Mouse (Mus musculus) liver, embryonic 11.5 days (tissue): ENCODE data around the gene Alox12b. TPM values are rescaled to one million over a fixed set of nuclear protein-coding genes. Genes with fewer than 3 reads are reported as not detected.

Experiments
- ATAC-seq: fragments of 200-750 bp; cut with Nextera tagmentation; replicated peaks from 2 replicates; pipeline ENCODE4 v1.8.0; 2017; ENCODE audit warnings: moderate number of reproducible peaks, mild to moderate bottlenecking, moderate TSS enrichment, moderate library complexity; ENCODE audit not compliant: low FRiP score
- DNase-seq: peaks from one replicate; pipeline ENCODE4 v3.0.0-alpha.2; 2017; ENCODE audit warnings: low spot score
- H3K27ac ChIP-seq: fragments of 300-500 bp; sonication (generic); 2 replicates; pipeline ENCODE4 v1.5.1; 2014; ENCODE audit warnings: mild to moderate bottlenecking, low read depth, low read length, control low read depth
- H3K27me3 ChIP-seq: fragments of 300-500 bp; sonication (generic); replicated peaks from 2 replicates; pipeline ENCODE4 v1.6.1; 2014; ENCODE audit warnings: low read length, mixed read lengths; ENCODE audit not compliant: control insufficient read depth, insufficient read depth
- H3K36me3 ChIP-seq: fragments of 300-500 bp; sonication (generic); 2 replicates; pipeline ENCODE4 v1.6.1; 2014; ENCODE audit warnings: mild to moderate bottlenecking, low read length, moderate library complexity, mixed read lengths; ENCODE audit not compliant: control insufficient read depth, insufficient read depth
- H3K4me1 ChIP-seq: fragments of 300-500 bp; sonication (generic); replicated peaks from 2 replicates; pipeline ENCODE4 v1.6.1; 2014; ENCODE audit warnings: low read length, mixed read lengths; ENCODE audit not compliant: control insufficient read depth, insufficient read depth
- H3K4me2 ChIP-seq: fragments of 300-500 bp; sonication (generic); 2 replicates; pipeline ENCODE4 v1.6.1; 2014; ENCODE audit warnings: mild to moderate bottlenecking, control low read depth, moderate library complexity
- H3K4me3 ChIP-seq: fragments of 300-500 bp; sonication (generic); 2 replicates; pipeline ENCODE4 v1.5.1; 2014; ENCODE audit warnings: low read depth, low read length, control low read depth
- H3K9ac ChIP-seq: fragments of 300-500 bp; sonication (generic); 2 replicates; pipeline ENCODE4 v1.6.1; 2014; ENCODE audit warnings: low read depth, low read length, control low read depth
- H3K9me3 ChIP-seq: fragments of 300-500 bp; sonication (generic); 2 replicates; pipeline ENCODE4 v1.6.1; 2016; ENCODE audit warnings: low read length, inconsistent platforms, mixed read lengths; ENCODE audit not compliant: control insufficient read depth
- WGBS: fragments of 180-500 bp; shearing (Covaris S2); extraction: QIAGEN DNeasy Blood & Tissue Kit; methylation state at CpG from one replicate; pipeline ENCODE4 v1.1.7; 2014; 5-methylcytosine and 5-hydroxymethylcytosine counted together
- polyA plus RNA-seq: library from polyadenylated mRNA; unstranded; fragments of >200 nt; fragmentation: Nextera tagmentation; extraction: Ambion mirVana; gene quantifications from 2 replicates; pipeline ENCODE4 v1.2.1, GENCODE M21; 2014

The Alox12b gene
- polyA plus RNA-seq, result not detected in 2 replicates

DNA sequence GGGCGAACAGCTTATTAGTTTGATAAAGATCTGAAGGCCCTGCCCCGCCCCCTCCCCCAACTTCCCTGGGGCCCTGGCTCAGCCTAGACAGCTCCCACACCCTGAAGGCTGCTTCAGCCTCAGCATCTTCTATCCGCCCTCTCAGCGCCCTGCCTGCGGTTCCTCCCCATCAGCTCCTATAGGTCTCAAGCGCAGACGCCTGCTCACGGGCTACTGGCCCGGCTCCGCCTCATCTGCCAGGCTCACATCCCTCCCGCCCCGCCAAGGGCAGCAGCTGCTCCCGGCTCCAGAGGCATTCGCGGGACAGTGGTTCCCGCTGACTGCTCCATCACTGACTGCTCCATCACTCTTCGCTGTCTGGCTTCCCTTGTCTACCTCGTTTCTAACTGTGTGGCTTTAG is at the start of gene Alox12b:
Gene Alox12b, plus strand, starts transcription at position 190 of the 400 bp plus-strand sequence.
- DNase-seq (no peak), ATAC-seq (no peak)
- Histone ChIP-seq H3K4me3 (no peak within 1 kb of the TSS), H3K9me3 (no peaks in the 10 kb centered on the region), H3K4me2 (peak within 1 kb of the TSS; percentile 21), H3K27me3 (peaks cover 46% of the 10 kb centered on the region), H3K36me3 (no peaks in the 10 kb centered on the region), H3K4me1 (no peaks in the 10 kb centered on the region), H3K9ac (no peak within 1 kb of the TSS), H3K27ac (no peak within 1 kb of the TSS)
- WGBS, result 5% methylated on average over 18 of the region's 18 CpGs

DNA sequence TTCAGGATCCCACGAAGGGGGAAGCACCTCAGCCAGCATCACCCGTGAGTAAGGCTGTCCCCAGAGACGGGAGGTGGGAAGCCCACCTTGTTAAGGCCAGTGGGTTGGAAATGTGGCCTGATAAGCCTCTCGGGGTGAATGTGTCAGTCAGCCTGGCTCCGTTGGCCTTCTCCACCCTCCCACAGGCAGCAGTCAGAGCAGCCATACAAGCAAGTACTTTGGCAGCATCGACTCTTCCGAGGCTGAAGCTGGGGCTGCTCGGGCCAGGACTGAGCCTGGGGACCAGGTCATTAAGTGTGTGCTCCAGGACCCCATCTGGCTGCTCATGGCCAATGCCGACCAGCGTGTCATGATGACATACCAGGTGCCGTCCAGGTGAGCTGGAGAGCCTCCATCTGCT is 49.1 kb upstream of the Alox12b start:
- no peaks in the 10 kb centered on the region for H3K27me3 ChIP-seq
- peaks cover 30% of the 10 kb centered on the region for H3K36me3 ChIP-seq
- DNase-seq, result no peak
- WGBS, result 83% methylated on average over 11 of the region's 11 CpGs
- no peak overlapping the region for H3K27ac ChIP-seq
- no peak overlapping the region for H3K9ac ChIP-seq
- 0 out of 2 replicates have a peak overlapping the region, but pooled peaks have one; percentile 11 for H3K4me3 ChIP-seq
- ATAC-seq, result no peak
- no peaks in the 10 kb centered on the region for H3K9me3 ChIP-seq
- H3K4me1 ChIP-seq, result peaks cover 14% of the 10 kb centered on the region
- no peak overlapping the region for H3K4me2 ChIP-seq

DNA sequence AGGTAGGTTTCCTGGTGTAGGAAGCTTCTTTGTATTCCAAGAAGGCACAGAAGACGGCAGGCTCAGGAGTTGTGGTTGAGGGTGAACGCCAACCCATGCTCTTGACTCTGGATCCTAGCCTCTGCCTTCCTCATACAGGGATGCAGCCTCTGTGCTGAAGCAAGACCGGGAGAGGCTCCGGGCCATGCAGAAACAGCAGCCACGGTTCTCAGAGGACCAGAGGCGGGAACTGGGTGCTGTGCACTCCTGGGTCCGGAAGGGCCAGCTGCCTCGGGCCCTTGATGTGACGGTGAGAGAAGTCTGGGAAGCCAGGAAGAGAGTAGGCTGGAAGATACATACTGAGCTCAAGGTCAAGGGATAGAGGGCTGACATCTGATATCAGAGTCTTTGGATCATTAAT is 48.6 kb upstream of the Alox12b start:
- Histone ChIP-seq H3K4me2 (no peak overlapping the region), H3K4me3 (no peak overlapping the region), H3K36me3 (peaks cover 30% of the 10 kb centered on the region), H3K9ac (no peak overlapping the region), H3K27ac (no peak overlapping the region), H3K9me3 (no peaks in the 10 kb centered on the region), H3K4me1 (peaks cover 14% of the 10 kb centered on the region), H3K27me3 (no peaks in the 10 kb centered on the region)
- 94% methylated on average over 9 of the region's 9 CpGs for WGBS
- no peak for ATAC-seq
- DNase-seq, result no peak

DNA sequence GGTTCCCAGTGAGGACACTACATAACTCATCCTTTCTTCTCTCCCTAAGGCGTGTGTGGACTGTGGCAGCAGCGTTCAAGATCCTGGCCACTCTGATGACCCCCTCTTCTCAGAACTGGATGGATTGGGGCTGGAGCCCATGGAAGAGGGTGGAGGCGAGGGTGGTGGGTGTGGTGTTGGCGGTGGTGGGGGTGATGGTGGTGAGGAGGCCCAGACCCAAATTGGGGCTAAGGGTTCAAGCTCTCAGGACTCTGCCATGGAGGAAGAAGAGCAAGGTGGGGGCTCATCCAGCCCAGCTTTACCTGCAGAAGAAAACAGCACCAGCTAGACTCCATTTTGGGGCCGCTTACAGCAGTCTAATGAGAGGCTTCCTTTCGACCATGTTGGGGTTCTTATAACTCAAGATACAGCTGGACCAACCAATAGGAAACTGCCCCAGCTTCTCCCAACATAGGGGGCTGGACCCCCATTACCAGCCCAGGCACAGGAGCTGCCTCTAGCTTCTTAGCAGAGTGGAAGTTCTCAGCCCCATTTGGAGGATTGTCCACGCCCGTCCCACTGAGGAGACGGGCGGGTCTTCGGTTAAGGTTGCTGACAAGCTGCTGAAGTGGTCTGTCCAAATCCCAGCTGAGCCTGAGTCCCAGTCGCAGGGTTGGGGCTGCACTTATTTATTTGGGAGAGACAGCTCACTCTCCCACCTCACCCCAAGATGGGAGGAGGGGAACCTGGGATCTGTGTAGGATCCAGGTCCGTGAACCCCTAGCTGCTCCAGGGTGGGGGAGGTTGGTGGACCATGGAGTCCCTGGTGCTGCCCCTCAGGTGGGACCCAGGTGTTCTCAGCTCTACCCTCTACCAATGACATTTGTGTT is 47.5 kb upstream of the Alox12b start:
- Histone ChIP-seq H3K4me1 (peaks cover 14% of the 10 kb centered on the region), H3K4me3 (peak overlapping the region; percentile 61), H3K36me3 (peaks cover 26% of the 10 kb centered on the region), H3K27me3 (no peaks in the 10 kb centered on the region), H3K4me2 (peak overlapping the region; percentile 82), H3K9me3 (no peaks in the 10 kb centered on the region), H3K27ac (no peak overlapping the region), H3K9ac (no peak overlapping the region)
- WGBS, result 81% methylated on average over 13 of the region's 13 CpGs
- ATAC-seq (no peak), DNase-seq (no peak)

DNA sequence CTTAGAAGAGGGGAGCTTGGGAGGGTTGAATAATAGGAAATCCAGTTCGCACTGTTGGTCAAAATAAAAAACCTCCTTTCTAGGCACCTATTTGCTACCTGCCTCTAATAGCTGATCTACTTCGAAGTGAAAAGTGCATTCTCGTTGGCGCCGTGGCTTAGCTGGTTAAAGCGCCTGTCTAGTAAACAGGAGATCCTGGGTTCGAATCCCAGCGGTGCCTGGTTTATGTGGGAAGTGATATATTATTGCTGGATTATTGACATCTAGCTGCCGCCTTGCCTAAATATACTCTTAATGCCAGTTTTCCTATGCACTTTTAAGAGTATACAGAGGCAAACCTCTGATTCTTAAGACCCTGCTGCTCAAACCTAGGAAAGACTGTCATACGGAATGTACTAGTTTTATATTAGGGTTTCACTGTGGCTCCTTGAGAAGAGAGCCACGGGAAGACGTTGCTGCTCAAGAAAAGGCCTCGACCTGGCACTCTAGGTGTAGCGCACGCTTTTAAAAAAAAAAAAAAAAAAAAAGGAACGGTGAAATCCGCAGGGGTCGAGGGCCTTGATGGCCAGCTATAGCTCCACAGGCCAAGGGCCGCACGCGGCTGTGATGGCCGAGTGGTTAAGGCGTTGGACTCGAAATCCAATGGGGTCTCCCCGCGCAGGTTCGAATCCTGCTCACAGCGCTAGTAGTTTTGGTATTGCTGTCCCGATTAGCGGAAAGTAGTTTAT is 46.3 kb upstream of the Alox12b start:
- H3K27ac ChIP-seq, result peak overlapping the region; percentile 43
- H3K9me3 ChIP-seq, result no peaks in the 10 kb centered on the region
- H3K4me1 ChIP-seq, result peaks cover 14% of the 10 kb centered on the region
- under 1% methylated on average over 30 of the region's 30 CpGs for WGBS
- ATAC-seq (peak; percentile 78), DNase-seq (peak; percentile 98)
- H3K27me3 ChIP-seq, result no peaks in the 10 kb centered on the region
- H3K4me2 ChIP-seq, result peak overlapping the region; percentile 82
- H3K4me3 ChIP-seq, result peak overlapping the region; percentile 61
- peaks cover 22% of the 10 kb centered on the region for H3K36me3 ChIP-seq
- H3K9ac ChIP-seq, result peak overlapping the region; percentile 62

DNA sequence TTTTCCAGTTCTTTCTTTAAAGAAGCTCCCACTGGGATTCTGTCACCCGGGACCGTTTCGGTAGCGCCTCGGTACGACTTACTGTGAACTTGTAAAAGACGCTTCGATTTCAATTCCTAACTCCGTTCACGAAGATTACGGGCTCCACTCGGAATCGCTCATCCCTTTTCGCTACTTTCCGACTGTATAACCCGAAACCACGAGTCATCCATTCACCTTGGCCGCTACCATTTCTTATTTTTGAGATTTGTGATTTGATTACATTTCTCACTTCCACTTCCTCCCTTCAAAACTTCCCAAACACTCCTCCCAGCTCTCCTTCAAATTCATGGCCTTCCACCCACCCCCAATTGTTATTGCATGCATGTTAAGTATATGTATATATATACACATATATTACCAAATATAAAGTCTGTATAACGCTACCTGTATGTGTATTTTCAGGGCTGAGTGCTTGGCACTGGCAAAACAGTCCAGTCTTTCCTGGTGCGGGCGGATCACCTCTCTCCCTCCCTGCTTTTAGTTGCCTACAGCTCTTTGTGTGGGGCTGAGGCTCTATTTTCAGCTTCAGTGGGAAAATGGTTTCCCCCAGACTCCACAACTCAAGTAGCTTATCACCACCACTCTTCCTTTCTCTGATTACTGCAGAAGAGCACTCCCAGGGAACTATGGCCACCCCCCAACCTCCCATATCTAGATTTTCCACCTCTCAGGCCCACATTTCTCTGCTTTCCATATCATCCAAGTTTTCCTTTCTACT is 45.6 kb upstream of the Alox12b start:
- Histone ChIP-seq H3K4me1 (peaks cover 14% of the 10 kb centered on the region), H3K9me3 (no peaks in the 10 kb centered on the region), H3K9ac (peak overlapping the region; percentile 62), H3K27me3 (no peaks in the 10 kb centered on the region), H3K36me3 (peaks cover 16% of the 10 kb centered on the region), H3K4me3 (peak overlapping the region; percentile 61), H3K4me2 (peak overlapping the region; percentile 82), H3K27ac (no peak overlapping the region)
- 7% methylated on average over 21 of the region's 21 CpGs for WGBS
- ATAC-seq (no peak; the same call in 1 of the 2 replicates), DNase-seq (no peak)

DNA sequence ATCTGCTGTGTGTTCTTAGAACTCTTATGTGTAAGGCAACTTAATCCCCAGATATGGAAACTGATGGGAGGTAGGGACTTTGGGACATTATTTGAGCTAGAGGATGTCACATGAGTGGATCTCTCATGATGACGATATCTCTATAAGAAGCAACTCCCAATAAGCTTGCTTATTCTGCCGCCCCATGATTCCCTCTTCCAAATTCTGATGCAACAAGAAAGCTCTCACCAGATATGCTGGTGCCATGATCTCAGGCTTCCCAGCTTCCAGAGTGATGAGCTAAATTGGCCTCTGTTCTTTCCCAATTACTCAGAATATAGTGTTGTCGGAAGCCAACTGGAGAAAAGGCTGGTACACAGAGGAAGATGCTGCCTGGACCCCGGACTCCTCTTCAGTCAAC is 44.9 kb upstream of the Alox12b start:
- DNase-seq (no peak), ATAC-seq (no peak)
- Histone ChIP-seq H3K36me3 (peaks cover 14% of the 10 kb centered on the region), H3K27ac (no peak overlapping the region), H3K9me3 (no peaks in the 10 kb centered on the region), H3K4me3 (peak overlapping the region; percentile 61), H3K27me3 (no peaks in the 10 kb centered on the region), H3K4me2 (peak overlapping the region; percentile 82), H3K9ac (peak overlapping the region; percentile 62; the same call in 1 of the 2 replicates), H3K4me1 (peaks cover 14% of the 10 kb centered on the region)
- 61% methylated on average over 4 of the region's 4 CpGs for WGBS

DNA sequence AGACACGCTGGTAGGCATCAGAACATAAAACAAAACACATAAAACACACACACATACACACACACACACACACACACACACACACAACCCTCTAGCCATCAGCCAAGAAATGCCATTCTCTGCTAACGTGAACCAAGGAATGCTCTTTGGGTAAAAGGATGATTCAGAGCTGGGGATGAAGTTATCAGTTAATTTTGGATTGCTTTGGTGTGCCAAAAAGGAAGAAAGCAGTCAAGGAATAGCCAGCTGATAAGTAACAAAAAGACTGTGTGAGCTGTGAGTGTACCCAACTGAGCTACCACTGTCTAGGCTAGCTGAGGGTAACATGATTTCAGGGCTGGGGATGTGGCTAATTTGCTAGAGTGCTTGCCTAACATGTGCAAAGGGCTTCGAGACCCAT is 42.8 kb upstream of the Alox12b start:
- 60% methylated on average over 3 of the region's 3 CpGs for WGBS
- H3K36me3 ChIP-seq, result peaks cover under 1% of the 10 kb centered on the region; the same call in 1 of the 2 replicates

More for the DNA sequence above, 42.8 kb upstream of the Alox12b start:
- DNase-seq, result no peak
- H3K4me3 ChIP-seq, result no peak overlapping the region
- H3K9ac ChIP-seq, result no peak overlapping the region
- no peaks in the 10 kb centered on the region for H3K27me3 ChIP-seq
- H3K9me3 ChIP-seq, result no peaks in the 10 kb centered on the region
- H3K27ac ChIP-seq, result no peak overlapping the region
- H3K4me2 ChIP-seq, result no peak overlapping the region
- ATAC-seq, result no peak
- peaks cover 24% of the 10 kb centered on the region for H3K4me1 ChIP-seq
